Mouse (Mus musculus): ENCODE measurements at regions not wholly inside any gene's neighbourhood (a gene's known extent, or its start where the extent isn't known, plus 50 kb on each side); places are given as distances from the start of the nearest gene placed in this dataset.

DNA sequence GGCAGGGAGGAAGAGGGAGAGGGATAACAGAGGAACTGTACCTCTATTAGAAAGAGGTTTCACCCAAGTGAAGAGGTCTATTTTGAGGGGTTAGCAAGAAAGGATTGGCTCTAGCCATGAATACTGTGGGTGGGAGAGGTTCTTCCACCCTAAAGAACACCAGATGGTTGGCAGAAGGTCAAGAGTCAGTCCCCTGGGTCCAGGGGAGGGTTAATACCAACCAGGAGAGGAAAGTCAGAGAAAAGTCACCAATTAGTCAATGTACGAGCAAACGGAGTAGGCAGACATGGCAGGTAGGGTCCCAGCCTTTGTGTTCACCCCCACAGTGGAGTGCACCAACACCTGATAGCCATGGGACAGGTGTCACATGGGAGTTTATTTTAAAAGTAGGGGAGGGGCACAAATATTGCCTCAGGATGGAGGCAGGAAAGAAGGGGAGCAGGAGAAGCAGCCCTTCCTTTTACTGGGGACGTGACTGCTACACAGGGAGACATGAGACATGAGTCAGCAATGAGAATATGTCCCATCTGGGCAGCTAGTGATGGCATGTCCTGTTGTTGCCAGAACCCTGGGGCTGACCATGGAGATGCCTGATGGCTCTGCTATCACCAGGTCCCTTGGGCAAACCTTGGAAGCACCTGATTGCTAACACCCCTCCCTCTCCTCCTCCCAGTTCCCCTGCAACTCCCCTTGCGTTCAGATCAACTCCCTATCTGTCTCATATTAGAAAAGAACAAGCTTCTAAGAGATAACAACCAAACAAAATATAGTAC, 593.4 kb upstream of the Cited2 start:
- H3K36me3 ChIP-seq (replicated peaks; ENCODE audit: low read length) = peaks cover 5% of the 10 kb centered on the region
- H3K4me3 ChIP-seq (replicated peaks) = no peak overlapping the region
- peaks cover 10% of the 10 kb centered on the region for H3K4me1 ChIP-seq
- no peaks in the 10 kb centered on the region for H3K27me3 ChIP-seq (replicated peaks)
- TF ChIP-seq FLI1 (IDR thresholded peaks at IDR 0.05; ENCODE audit: low read length) (no peak), GATA1 (IDR thresholded peaks at IDR 0.05; ENCODE audit: borderline replicate concordance, low read length) (no peak)
- H3K9me3 ChIP-seq = peaks cover 7% of the 10 kb centered on the region; the same call in 1 of the 2 replicates

DNA sequence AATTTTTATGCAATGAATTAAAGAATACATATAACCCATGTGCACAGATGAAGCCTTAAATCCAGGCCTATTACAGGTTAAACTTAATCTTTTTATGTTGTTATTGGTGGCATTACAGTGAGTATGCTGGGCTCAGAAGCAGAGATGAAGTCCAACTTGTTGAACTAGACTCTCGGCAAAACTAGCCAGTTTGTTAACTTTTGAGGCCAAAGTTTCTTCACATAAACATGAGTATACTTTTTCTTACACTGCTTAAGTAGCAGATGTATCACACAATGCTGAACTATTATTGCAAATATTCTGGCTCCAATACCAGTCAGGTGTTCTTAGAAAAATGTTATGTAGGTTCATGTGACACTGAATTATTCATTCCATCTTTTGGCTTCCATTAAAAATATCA, 592.4 kb upstream of the Cited2 start:
- H3K4me1 ChIP-seq = peaks cover 10% of the 10 kb centered on the region
- H3K9me3 ChIP-seq = no peaks in the 10 kb centered on the region
- no peak for TF ChIP-seq FLI1 (IDR thresholded peaks at IDR 0.05; ENCODE audit: low read length)
- no peak for TF ChIP-seq GATA1 (IDR thresholded peaks at IDR 0.05; ENCODE audit: borderline replicate concordance, low read length)
- no peaks in the 10 kb centered on the region for H3K27me3 ChIP-seq (replicated peaks)
- H3K4me3 ChIP-seq (replicated peaks) = no peak overlapping the region
- H3K36me3 ChIP-seq (replicated peaks; ENCODE audit: low read length) = no peaks in the 10 kb centered on the region

DNA sequence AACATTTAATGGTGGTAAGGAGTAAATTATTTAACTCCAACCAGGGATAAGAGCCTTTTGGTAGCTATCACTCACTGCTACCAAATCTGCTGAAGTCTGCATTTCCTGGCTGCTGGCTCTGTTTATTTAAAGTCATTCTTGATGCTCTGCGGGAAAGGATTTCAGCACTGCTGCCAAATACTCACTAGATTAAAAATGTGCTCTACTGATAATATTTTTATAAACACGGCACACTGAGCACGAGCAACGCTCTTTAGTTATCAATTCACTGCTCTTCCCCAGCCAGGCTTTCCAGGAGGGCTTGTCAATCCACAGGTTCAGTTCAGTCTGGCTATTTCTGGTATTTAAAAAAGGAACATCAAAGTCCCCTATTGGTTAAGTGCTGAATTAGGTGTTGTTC, 591.3 kb upstream of the Cited2 start:
- Histone ChIP-seq H3K27me3 (replicated peaks) (no peaks in the 10 kb centered on the region), H3K4me3 (replicated peaks) (no peak overlapping the region), H3K36me3 (replicated peaks; ENCODE audit: low read length) (no peaks in the 10 kb centered on the region), H3K9me3 (no peaks in the 10 kb centered on the region), H3K4me1 (peaks cover 10% of the 10 kb centered on the region)
- TF ChIP-seq GATA1 (IDR thresholded peaks at IDR 0.05; ENCODE audit: borderline replicate concordance, low read length) (no peak), FLI1 (IDR thresholded peaks at IDR 0.05; ENCODE audit: low read length) (no peak)

DNA sequence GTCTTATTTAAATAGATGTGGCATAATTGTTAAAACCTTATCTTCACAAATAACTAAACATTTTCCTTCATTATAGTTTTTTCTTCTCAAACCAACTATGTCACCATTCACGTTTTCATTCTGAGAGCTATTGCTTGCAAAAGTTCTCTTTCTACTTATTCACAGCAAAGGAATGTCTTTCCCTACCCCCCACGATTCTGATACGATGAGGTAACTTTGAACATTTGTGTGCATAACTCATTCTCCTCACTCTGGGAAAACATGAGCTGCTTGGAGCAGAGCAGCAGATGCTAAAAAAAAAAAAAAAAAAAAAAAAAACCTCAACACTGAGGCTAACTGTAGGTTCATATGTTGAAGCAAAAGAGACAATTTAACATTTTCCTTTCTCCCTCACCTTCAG, 547.6 kb upstream of the Cited2 start:
- Histone ChIP-seq H3K9me3 (0 out of 2 replicates have a peak, but pooled peaks cover 3% of the 10 kb centered on the region), H3K27me3 (replicated peaks) (no peaks in the 10 kb centered on the region), H3K4me1 (peaks cover 11% of the 10 kb centered on the region; the same call in 1 of the 2 replicates), H3K4me3 (replicated peaks) (no peak overlapping the region), H3K36me3 (replicated peaks; ENCODE audit: low read length) (peaks cover 5% of the 10 kb centered on the region)
- TF ChIP-seq GATA1 (IDR thresholded peaks at IDR 0.05; ENCODE audit: borderline replicate concordance, low read length) (no peak), FLI1 (IDR thresholded peaks at IDR 0.05; ENCODE audit: low read length) (no peak)

DNA sequence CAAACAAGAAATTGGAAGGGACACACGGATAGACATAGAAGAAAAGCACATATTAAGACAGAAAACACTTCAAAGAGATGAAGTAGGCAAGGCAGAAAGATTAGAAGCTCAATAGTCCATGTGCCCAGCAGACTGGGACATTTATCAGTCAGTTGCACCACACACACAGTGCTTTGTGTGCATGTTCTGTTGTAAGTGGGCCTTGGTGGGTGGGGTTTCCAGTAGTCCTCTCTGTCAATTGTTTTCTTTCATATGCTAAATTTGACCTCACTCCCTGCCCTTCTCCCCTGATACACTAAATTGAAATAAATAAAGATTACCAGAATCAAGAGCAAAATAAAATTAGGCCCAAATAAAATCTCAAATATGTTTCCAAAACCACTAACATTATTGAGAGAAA, 546.0 kb upstream of the Cited2 start:
- no peak for TF ChIP-seq GATA1 (IDR thresholded peaks at IDR 0.05; ENCODE audit: borderline replicate concordance, low read length)
- no peak for TF ChIP-seq FLI1 (IDR thresholded peaks at IDR 0.05; ENCODE audit: low read length)
- Histone ChIP-seq H3K36me3 (replicated peaks; ENCODE audit: low read length) (no peaks in the 10 kb centered on the region), H3K27me3 (replicated peaks) (no peaks in the 10 kb centered on the region), H3K4me3 (replicated peaks) (no peak overlapping the region), H3K9me3 (no peaks in the 10 kb centered on the region), H3K4me1 (peaks cover 8% of the 10 kb centered on the region; the same call in 1 of the 2 replicates)

DNA sequence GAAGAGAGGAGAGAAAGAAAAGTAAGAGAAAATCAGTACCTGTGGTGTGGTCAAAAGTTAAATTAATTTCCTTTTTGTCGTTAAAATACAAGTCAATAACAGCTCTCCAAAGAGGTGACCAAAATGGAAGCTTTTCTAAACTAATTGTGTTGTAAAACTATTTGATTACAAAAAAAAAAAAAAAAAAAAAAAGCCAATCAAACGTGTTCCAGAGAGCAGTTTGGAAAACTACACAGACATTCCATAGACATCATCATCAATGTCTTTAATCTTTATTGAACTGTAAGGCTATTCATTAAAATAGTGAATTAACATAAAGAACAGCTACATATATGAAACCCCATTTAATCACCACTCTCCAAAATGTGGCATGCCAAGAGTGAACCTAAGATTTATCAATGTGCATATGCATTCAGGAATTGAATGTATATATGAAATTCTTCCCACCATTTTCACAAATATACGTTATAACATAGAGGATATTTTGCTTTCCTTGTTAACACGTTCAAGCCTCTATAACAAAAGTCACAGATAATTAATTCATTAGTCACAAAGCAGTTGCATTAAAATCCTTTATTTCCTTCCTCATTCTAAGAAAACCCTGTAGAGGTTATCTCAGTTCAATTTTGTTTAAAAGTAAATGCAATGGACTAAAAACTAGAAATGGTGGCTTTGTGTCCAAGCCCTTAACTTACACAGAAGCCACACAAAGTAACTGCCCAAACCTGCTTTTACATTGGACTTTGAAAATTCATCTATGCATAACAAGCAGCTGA, 545.3 kb upstream of the Cited2 start:
- H3K4me3 ChIP-seq (replicated peaks) = no peak overlapping the region
- TF ChIP-seq FLI1 (IDR thresholded peaks at IDR 0.05; ENCODE audit: low read length) (no peak), GATA1 (IDR thresholded peaks at IDR 0.05; ENCODE audit: borderline replicate concordance, low read length) (no peak)
- no peaks in the 10 kb centered on the region for H3K27me3 ChIP-seq (replicated peaks)
- H3K36me3 ChIP-seq (replicated peaks; ENCODE audit: low read length) = no peaks in the 10 kb centered on the region
- H3K4me1 ChIP-seq = peaks cover 6% of the 10 kb centered on the region; the same call in 1 of the 2 replicates
- H3K9me3 ChIP-seq = no peaks in the 10 kb centered on the region

DNA sequence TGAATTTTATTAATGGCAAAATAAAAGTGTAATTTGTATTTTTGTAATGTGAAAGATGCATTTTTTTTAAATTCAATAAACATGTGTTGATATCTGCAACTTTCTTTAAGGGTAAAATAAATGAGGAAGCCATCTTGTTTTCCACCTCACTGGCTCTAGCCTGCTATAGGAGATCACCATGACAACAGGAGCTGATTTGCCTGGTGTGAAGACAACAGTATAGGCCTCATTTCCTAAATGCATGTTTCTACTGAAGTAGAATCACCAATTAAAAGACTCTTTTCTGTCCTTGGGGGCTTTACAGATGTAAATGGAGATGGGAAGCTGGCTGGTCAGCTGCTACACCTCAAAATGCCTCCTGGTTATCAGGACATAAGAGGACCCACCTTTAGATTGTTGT, 544.4 kb upstream of the Cited2 start:
- H3K4me3 ChIP-seq (replicated peaks) = no peak overlapping the region
- H3K36me3 ChIP-seq (replicated peaks; ENCODE audit: low read length) = no peaks in the 10 kb centered on the region
- peaks cover 4% of the 10 kb centered on the region; the same call in 1 of the 2 replicates for H3K4me1 ChIP-seq
- TF ChIP-seq FLI1 (IDR thresholded peaks at IDR 0.05; ENCODE audit: low read length) (no peak), GATA1 (IDR thresholded peaks at IDR 0.05; ENCODE audit: borderline replicate concordance, low read length) (no peak)
- no peaks in the 10 kb centered on the region for H3K9me3 ChIP-seq
- no peaks in the 10 kb centered on the region for H3K27me3 ChIP-seq (replicated peaks)

DNA sequence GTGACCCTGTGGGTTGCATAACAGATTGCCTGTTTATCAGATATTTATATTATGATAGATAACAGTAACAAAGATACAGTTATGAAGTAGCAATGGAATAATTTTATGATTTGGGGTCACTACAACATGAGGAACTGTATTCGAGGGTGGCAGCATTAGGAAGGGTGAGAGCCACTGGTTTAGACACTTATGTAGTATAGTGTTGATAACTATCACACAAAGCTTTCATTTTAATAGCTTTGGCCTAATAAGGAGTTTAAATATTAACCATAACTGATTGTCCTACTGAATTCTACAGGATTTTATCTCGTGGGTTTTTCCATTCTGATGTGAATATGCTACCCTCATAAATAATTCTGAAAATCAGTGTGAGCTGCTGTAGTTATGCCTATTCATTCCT, 538.6 kb upstream of the Cited2 start:
- Histone ChIP-seq H3K27me3 (replicated peaks) (no peaks in the 10 kb centered on the region), H3K36me3 (replicated peaks; ENCODE audit: low read length) (no peaks in the 10 kb centered on the region), H3K4me1 (no peaks in the 10 kb centered on the region), H3K9me3 (peaks cover 3% of the 10 kb centered on the region; the same call in 1 of the 2 replicates), H3K4me3 (replicated peaks) (no peak overlapping the region)
- TF ChIP-seq FLI1 (IDR thresholded peaks at IDR 0.05; ENCODE audit: low read length) = no peak
- TF ChIP-seq GATA1 (IDR thresholded peaks at IDR 0.05; ENCODE audit: borderline replicate concordance, low read length) = no peak

DNA sequence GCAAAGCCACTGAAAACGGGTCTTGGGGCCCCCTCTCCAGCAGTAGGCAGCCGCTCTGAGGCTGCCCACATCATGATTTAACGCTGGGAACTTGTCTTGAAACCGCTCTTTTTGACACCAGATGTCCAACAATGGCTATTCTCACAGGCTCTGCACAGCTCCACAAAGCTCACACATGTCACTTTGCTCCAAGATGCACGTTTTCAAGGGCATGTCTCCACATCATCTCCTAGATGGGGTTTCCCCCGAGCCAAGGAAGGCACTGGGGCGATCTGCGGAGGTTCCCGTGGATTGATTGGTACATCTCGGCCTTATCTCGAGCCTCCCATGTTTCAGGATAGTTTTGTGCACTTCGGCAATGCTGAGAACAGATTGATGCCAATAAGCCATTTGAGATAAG, 526.8 kb upstream of the Cited2 start:
- Histone ChIP-seq H3K4me3 (replicated peaks) (no peak overlapping the region), H3K27me3 (replicated peaks) (no peaks in the 10 kb centered on the region), H3K36me3 (replicated peaks; ENCODE audit: low read length) (no peaks in the 10 kb centered on the region), H3K4me1 (peaks cover 14% of the 10 kb centered on the region), H3K9me3 (no peaks in the 10 kb centered on the region)
- TF ChIP-seq FLI1 (IDR thresholded peaks at IDR 0.05; ENCODE audit: low read length) (no peak), GATA1 (IDR thresholded peaks at IDR 0.05; ENCODE audit: borderline replicate concordance, low read length) (no peak)

DNA sequence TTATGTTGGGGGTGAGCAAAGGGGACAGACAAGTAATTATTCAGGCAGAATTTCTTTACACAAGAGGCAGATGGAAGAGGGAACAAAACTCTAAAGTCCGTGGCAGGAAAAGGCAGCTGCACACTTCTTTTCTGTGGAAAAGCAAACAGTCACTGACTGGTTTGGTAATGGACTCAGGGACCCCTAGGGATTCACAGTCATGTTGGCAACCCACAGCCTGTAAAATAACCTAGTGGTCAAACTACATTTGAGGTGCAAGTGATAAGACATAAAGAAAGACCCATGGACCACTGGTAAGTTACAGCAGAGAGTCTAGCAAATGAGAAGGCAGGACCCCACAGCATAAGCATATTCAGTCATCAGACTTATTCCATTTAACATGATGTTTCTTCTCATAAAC, 526.4 kb upstream of the Cited2 start:
- Histone ChIP-seq H3K4me1 (peaks cover 18% of the 10 kb centered on the region), H3K36me3 (replicated peaks; ENCODE audit: low read length) (no peaks in the 10 kb centered on the region), H3K9me3 (no peaks in the 10 kb centered on the region), H3K27me3 (replicated peaks) (no peaks in the 10 kb centered on the region), H3K4me3 (replicated peaks) (no peak overlapping the region)
- TF ChIP-seq GATA1 (IDR thresholded peaks at IDR 0.05; ENCODE audit: borderline replicate concordance, low read length) = no peak

Data from megakaryocyte, embryonic 14.5 days (primary cell).